Mouse (Mus musculus): Measurements from ENCODE around the gene Iqsec2.
"Not testable (repeated sequence)": the region's sequence is repeated elsewhere in the genome, so short reads cannot be mapped to it uniquely, and the experiment has no call there.

Iqsec2 gene

DNA sequence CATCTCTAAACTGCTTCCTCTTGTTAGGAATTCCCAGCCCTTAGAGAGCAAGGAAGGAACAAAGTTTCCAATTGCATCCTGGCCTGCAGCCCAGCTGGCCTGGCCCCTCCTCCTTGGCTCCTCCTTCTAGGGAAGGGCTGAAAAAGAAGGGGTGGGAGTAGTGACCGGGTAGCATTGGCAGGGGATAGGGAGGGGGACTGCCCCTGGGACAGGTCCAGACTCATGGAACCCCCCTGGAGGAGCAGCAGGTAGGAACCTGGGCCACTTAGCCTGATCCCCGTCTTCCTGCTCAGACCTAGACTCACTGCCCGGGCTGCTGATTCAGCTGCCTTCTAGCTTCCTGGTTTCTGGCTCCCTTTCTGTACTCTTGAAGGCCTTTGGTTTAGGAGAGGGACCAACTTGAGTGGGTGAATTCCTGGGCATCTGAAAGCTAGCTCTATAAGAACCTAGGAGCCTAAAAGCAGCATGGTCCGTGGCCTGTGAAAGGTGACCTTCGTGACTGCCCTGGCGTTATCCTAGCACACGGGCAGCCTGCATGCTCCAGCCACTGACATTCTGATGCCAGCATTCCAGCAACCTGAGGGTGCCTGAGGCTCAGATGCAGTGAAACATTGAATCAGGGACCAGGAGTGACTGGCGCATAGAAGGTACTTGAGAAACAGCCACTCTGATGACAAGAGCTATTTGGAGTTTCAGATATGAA lies 34.9 kb downstream of the Iqsec2 start:
- DNase-seq (ENCODE audit: low spot score) = no peak

DNA sequence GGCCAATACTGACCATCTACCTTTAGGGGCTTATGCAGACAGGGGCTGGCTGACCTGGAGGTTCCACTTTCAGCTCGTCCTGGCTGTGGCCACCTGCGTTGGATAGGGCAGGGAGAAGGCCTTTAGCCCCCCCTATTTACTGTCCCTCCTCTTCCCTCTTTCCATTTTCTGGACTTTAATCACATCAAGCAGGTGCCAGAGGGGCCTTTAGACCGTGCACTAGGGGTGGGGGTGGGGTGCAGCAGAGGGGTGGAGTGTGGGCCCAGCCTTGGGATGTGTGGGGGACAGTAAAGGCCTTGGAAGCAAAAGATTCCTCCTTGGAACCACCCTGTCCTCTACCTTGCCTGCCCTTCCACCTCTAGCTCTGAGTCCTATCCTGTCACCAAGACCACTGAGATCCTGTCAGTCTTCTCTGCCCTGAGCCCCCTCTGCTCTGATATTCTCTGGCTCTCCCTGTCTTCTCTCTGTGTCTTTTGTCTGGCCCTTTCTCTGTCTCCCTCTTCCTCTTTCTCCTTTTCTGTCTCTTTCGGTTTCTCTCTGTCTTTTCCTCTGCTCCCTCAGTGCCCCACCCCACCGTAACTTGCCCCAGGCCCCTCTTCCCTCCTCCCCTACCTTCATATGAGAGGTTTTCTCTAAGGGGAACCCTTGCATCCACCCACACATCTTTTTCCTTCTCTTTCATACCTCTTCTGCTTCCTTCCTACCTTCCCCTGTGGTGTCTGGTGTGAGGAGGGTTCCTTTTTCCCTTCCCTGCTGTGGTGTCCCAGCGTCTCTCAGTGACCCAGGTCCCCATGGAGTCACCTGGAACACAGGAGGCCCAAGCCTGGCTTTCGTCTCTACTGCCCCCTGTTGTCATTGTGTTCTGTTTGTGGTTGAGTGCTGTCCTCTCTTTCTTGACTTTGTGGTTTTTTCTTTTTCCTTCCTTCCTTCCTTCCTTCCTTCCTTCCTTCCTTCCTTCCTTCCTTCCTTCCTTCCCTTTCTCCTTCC lies 35.9 kb downstream of the Iqsec2 start:
- DNase-seq (ENCODE audit: low spot score) = no peak

DNA sequence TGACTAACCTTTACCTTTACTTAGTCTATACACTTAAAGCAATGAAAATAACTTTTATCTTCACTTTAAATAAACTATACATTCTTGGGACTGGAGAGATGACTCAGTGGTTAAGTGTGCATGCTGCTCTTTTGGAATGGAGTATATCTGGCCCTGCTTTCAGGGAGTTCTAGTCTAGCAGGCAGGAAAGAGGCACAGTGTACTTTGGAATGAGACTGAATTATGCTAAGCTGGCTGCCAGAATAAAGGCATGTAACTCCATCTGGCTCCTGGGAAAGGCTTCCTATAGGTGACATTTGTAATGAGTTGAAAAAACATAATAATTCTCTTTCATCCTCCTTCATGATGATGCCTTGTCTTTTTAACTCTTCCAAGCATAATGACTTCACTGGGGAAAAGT lies 43.1 kb downstream of the Iqsec2 start:
- DNase-seq (ENCODE audit: low spot score) = no peak

DNA sequence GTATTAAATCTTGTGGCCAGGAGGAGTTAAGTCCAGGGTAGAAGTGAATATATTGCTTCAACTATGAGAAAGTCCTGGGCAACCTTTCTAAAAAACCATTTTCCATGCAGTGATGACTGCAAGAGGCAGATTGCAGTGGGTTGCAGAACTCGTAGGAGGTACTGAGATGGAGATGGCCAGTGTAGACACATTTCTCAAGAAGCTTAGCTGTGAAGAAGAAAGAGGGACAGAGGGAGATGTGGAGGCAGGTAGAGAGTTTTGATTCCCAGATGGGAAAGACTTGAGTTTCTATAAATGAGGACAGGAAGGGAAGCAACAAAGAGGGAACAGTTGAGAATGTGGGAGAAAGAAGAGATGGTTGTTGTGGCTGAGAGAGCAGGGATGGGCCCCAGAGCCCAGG lies 47.2 kb downstream of the Iqsec2 start:
- no peak for DNase-seq (ENCODE audit: low spot score)

DNA sequence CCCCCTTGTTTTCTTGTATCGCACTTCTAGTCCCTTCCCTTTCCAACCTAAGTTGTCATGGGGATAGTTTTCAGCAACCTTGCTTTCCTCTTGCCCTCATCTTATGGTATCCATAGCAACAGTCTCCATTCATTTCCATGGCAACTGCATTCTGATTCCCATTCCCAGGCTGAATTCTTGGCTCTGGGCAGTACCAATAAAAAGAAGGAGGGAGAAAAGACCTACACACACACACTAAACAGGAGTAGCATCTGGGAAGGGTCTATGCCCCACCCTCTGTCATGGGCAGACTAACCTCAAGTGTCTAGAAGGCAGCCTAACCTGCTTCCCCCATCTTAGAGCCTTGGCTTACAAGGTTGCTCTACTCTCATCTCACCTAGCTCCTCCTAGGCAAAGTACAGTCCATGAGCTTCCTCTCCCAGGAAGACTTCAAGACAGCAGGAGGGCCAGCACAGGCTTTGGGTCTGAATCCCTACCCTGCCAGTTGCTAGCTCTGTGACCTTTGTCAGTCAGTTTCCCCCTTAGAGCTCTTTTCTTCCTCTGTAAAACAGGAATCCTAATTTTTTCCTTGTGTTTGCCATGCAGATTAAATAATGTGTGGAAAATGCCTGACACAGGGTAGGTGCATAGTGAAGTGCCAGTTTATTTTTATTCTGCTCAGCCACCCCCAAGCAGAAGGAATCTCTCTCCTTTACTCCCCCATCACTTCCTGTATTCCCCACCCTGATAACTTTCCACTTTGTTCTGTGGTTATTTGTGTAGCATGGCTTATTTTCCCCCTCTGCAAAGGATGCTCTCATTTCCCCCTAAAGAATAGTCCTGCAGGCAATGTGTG lies 54.0 kb downstream of the Iqsec2 start:
- DNase-seq (ENCODE audit: low spot score) = no peak

DNA sequence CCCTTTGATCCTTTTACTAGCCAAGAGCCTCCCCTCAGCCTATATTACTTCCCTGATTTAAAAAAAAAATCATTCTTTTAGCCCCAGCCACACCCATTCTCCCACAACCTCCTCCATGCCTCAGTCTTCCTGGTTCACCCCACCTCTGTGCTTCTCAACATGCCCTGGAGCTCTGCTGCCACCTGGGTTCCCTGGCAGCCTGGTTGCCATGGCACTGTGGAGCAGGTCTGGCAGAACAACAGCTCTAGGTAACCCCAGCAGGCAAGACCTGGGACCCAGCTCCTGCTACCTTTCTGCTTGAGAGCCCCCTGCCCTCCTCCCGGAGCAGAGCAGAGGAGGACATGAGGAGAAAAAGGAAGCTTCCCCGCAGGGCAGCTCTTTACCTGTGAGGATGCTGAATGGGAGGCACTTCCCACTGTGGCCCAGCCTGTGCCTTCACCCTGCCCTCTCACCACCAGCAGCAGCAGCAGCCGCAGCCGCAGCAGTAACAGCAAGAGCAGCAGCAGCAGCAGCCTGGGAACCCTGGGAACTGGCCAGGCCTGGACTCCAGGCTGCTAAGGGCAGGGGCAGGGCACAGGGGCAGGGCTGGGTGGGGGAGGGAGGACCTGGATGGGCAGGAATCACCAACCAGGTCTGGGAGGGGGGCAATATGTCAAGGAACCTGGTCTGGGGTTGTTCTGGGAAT lies 57.8 kb downstream of the Iqsec2 start:
- no peak for DNase-seq (ENCODE audit: low spot score)

DNA sequence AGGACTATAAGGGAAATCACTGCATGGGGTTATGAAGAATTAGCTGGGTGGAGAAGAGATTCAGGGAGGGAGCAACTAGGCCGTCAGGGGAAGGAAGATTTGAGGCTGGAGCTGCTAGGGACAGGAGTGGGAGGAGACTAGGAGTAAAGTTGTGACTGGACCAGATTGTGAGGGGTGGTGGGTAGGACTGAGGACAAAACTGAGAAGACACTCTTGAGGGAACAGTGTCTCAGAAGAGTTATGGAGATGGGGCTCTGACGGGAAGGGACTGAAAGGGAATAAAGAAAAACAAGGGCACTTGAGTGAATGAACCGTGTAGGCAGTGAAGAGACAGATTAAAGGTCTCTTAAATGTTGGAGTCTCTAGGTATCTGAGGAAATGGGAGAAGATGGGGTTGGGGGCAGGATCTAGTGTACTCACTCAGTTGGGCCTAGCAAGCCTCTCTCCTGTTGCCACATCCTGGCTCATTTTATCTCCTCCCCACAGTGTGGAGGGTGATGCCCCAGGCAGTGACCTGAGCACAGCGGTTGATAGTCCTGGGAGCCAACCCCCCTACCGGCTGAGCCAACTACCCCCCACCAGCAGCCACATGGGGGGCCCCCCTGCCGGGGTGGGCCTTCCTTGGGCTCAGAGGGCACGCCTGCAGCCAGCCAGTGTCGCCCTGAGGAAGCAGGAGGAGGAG lies 58.5 kb downstream of the Iqsec2 start:
- no peak for DNase-seq (ENCODE audit: low spot score)

DNA sequence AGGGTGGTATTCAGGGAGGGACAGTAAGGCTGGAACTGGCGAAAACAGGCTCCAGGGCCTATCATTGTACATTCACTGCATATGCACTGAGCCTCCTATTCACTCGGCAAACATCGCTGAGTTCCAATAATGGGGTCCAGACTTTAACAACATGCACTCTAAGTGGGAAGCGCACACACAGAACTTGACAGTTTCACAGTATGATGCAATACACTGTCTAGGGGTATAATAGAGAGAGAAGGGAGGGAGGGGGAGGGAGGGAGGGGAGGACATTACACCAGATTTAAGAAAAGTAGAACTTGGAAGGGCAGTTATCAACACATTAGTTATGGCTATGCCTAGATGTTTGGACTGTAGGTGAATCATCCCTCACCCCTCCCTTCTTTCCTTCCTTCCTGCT lies 59.2 kb downstream of the Iqsec2 start:
- DNase-seq (ENCODE audit: low spot score) = no peak

DNA sequence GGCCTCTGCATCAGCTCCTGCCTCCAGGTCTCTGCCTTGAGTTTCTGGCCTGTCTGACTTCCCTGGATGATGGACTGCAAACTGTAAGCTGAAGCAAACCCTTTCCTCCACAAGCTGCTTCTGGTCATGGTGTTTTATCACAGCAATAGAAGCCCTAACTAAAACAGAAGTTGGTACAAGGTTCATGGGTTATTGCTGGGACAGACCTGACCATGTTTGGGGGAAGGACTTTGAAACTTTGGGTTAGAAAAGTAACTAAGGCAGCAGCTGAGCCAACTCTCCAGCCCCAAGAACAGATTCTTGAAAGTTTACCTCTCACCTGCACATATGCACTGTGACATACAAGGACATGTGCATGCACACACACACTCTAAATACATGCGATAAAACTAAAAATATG lies 61.4 kb downstream of the Iqsec2 start:
- DNase-seq (ENCODE audit: low spot score) = no peak

DNA sequence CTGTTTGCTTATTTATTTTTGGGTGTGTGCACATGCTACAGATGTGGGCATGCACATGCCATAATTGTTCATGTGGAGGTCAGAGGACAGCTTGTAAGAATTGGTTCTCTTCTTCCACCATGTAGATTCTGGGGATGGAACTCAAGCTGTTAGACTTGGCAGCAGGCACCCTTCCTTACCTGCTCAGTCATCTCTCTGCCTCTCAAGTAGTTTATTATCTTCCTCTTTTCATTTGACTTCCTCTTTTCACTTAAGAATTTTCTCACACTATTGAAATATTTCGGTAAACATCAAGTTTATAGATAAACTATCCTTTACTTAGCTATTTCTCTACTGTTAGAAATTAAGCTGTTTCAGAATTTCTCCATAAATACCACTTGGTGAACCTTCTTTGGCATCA lies 70.6 kb downstream of the Iqsec2 start:
- DNase-seq (ENCODE audit: low spot score) = no peak

DNA sequence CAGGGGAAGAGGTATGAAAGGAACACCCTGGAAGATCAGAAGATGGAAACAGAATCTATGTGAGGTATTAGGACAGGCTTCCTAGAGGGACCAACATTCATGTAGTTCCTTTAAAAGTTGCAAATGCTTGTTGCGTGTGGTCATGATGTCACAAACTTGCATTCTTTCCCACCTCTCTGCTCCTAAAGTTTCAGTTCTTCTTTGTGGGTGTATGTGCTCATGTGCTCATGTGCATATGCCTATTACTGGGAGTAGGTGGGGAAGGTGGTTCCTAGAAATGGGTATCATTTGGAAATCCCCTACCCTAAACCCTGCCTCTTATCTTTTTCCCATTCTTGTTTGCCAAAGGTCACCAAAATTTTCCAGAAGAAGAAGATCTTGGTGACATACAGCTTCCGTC lies 74.5 kb downstream of the Iqsec2 start:
- DNase-seq (ENCODE audit: low spot score) = no peak

DNA sequence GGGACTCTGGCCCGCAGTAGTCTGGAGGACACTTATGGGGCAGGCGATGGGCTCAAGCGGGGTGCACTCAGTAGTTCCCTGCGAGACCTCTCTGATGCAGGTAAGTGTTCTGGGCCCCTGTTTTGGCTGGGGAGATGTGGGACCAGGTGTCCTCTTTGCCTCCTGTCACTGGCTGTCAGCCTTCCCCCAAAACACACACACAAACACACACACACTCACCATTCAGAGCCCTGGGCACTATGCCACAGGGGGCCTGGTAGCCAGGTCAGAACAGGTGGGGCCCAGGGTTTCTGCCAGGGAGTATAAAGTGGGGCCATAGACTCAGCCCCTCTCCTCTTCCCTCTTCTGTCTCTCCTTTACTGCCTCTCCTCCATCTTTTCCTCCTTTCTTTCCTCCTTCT lies 77.7 kb downstream of the Iqsec2 start:
- no peak for DNase-seq (ENCODE audit: low spot score)

DNA sequence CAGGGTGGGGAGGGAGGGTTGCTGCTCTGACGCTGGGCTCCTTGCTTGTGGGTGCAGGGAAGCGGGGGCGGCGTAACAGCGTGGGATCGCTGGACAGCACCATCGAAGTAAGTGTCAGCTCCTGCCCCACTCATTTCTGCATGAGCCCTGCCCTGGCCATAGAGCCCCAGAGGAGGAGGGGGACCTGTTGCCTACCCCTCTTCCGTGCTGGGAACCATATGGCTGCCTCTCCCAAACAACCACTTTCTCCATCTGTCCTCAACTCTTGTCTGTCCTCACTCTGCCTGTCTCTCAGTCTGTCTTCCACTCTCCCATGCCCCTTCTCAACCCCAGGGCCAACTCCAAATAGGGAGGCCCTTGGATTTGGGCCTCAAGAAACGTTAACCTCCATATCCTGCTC lies 78.2 kb downstream of the Iqsec2 start:
- no peak for DNase-seq (ENCODE audit: low spot score)

DNA sequence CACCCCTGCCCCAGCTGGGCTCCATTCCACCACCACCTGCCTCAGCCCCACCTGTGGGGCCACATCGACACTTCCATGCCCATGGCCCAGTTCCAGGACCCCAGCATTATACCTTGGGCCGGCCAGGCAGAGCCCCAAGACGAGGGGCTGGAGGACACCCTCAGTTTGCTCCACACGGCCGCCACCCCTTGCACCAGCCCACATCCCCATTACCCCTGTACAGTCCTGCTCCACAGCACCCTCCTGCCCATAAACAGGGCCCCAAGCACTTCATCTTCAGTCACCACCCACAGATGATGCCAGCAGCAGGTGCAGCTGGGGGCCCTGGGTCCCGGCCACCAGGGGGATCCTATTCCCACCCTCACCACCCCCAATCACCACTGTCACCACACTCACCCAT lies 79.2 kb downstream of the Iqsec2 start:
- DNase-seq (ENCODE audit: low spot score) = no peak

DNA sequence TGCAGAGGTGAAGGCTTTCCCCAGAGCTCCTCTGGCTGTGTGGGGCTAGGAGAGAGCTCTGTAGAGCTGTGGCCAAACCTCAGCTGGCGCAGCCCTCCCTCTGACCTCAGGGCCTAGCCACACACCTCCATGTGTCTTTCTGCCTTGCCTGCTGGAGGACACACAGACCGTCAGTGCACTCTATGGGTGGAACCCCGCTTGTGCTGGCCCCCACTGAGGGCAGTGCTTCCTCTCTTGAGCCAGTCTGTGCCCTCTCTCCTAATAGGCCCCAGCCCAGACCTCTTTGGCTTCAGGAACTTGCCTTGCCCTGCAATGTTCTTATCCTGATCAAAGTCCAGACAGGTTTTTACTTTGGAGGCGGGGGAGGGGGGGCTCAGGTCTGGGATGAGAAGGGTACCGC lies 80.2 kb downstream of the Iqsec2 start:
- DNase-seq (ENCODE audit: low spot score) = no peak

DNA sequence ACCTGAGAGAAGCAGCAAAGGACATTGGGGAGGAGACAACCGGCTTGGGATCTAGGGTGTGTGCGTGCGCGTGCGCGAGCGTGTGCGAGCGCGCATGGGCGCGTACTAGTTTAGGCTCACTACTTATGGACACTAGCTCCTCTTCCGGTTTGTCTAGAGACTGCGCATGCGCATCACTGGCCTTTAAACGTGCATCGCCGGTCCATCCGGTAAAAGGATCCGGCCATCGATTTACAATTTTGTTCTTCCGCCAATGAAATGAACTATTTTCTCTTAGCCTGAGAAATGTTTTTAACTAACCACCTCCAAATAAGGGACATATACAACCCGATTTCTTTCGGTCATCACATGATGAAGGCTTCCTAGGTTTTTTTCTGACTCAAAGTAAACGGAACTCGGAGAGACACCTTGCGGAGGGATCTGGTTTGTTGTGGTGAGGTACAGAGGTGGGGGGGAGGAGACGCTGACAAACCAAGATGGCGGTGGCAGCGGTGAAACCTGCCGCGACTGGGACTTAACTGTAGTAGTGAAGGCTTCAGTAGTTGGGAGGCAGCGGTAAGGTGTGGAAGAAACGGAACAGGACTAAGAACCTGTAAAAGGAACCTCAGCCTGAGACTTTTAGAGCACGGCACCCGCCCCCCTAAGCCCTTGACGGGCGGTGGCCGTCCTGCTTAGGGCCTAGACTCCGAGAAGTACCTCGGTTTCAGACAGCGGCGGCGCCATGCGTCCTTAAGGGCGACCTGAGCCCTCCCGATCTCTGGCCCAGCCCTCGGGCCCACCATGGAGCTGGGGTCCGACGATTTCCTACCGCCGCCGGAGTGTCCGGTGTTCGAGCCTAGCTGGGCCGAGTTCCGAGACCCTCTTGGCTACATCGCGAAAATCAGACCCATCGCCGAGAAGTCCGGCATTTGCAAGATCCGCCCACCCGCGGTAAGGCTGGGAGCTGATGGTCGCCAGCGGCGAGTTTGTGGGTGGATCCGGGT lies 89.0 kb downstream of the Iqsec2 start, which contains the start of gene Kdm5c:
Gene Kdm5c (plus strand): TSS at position 240 of the 983 bp plus-strand sequence.
- DNase-seq (ENCODE audit: low spot score) = peak; percentile 97

DNA sequence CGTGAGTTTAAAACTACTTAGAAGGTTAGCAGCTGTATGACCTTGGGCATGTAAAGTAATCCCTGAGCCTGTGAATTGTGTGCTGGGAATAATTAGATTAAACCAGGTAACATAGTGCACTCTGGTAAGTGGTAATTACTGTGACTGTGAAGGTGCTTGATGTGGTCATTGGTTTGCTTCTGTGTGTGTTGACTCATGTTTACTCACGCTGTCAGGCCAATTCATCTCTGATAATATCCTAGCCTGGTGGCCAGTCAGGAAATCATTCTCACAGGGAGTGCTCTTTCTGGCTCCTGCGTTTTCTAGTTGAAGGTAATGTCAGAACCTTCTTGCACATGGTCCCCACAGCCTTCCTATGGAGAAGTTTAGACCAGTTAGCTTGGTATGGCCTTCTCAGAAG lies 90.1 kb downstream of the Iqsec2 start:
- no peak for DNase-seq (ENCODE audit: low spot score)

DNA sequence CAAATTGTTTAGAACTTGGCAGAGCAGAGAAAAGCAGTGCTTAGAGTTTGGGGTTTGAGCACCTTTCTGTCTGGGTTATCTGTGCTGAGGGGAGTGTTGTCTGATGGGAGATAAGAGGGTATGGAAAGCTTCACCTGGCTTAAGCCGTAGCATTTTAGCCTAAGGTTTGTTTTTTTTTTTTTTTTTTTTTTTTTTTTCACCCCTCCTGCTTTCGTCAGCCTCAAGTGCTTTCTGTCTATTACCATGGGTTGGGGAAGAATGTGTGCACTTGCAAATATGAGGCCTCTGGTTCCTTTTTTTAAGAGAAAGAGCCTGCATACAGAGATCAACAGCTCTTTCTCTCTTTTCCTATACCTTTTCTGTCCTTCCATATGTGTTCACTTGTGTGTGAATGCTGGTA lies 91.7 kb downstream of the Iqsec2 start:
- no peak for DNase-seq (ENCODE audit: low spot score)

DNA sequence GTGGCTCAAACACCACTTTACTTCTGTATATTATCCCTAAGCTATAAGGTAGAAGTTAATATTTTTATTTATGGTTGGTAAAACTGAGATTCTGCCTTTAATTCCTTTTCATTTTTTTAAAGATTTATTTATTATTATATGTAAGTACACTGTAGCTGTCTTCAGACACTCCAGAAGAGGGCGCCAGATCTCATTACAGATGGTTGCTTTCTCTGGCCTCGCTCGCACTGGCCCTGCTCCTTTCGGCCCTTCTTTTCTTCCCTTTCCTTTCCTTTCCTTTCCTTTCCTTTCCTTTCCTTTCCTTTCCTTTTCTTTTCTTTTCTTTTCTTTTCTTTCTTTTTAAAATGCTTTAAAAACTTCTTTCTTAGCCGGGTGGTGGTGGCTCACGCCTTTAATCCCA lies 99.1 kb downstream of the Iqsec2 start:
- DNase-seq (ENCODE audit: low spot score) = not testable (repeated sequence)
